Comparison of ENCODE assay signal across 8 mouse cellular contexts in genomic region chr7:45405091-45406075, GRCm38 (mm10). TPM values are rescaled to one million over a fixed set of nuclear protein-coding genes. Genes with fewer than 3 reads are reported as not detected.
A peak's percentile ranks its signal among the peaks of the same experiment; 100 is the strongest.
DNase-seq lines count a peak whose midpoint lies in the region; ATAC-seq and TF ChIP-seq lines count a peak whose summit lies in the region.

Kcna7 (plus strand) TSS chr7:45405653.

- H3K9ac ChIP-seq in MEL (ENCODE audit: control insufficient read depth, low read depth, low read length, poor library complexity, severe bottlenecking): peak within 1 kb of the TSS; percentile 57
- 0 out of 2 replicates have a peak within 1 kb of the TSS, but pooled peaks have one; percentile 7 for H3K9ac ChIP-seq in neural tube, embryonic 14.5 days (replicated peaks; ENCODE audit: low read depth, low read length)

- TF ChIP-seq EP300 in MEL (IDR thresholded peaks at IDR 0.05; ENCODE audit: low read depth in 1 of 2, low read length in 2 of 2): no peak

- H3K9me3 ChIP-seq in MEL (replicated peaks; ENCODE audit: insufficient read depth, low read length): no peaks in the 10 kb centered on the region
- H3K9me3 ChIP-seq in neural tube, embryonic 14.5 days (ENCODE audit: control insufficient read depth, low read length): no peaks in the 10 kb centered on the region

- H3K4me3 ChIP-seq in MEL (ENCODE audit: control insufficient read depth in 1 of 2, insufficient read depth in 1 of 2, low read depth in 2 of 2, low read length in 2 of 2): peak within 1 kb of the TSS; percentile 46 to 48
- peak within 1 kb of the TSS; percentile 42 for H3K4me3 ChIP-seq in cerebellum, adult 2 months (replicated peaks; ENCODE audit: insufficient read depth, low read depth, low read length)
- H3K4me3 ChIP-seq in layer of hippocampus, adult 2 months: peak within 1 kb of the TSS; percentile 50
- H3K4me3 ChIP-seq in lung, adult 2 months (replicated peaks; ENCODE audit: extremely low read depth, low read depth, low read length): peak within 1 kb of the TSS; percentile 16
- H3K4me3 ChIP-seq in neural tube, embryonic 14.5 days (ENCODE audit: low read depth, low read length): peak within 1 kb of the TSS; percentile 23

- TF ChIP-seq RAD21 in MEL (IDR thresholded peaks at IDR 0.05; ENCODE audit: low read depth, low read length): peak; percentile 54

- H3K27me3 ChIP-seq in MEL (ENCODE audit: control insufficient read depth in 1 of 2, insufficient read depth in 2 of 2, low read length in 2 of 2): no peaks in the 10 kb centered on the region; a peak in 1 of 4 replicates
- H3K27me3 ChIP-seq in cerebellum, adult 2 months (ENCODE audit: control insufficient read depth, insufficient read depth, low read length): peaks cover 6% of the 10 kb centered on the region; the same call in 1 of the 2 replicates
- H3K27me3 ChIP-seq in neural tube, embryonic 14.5 days (ENCODE audit: control insufficient read depth, insufficient read depth, low read length): peaks cover 44% of the 10 kb centered on the region

- peak within 1 kb of the TSS; percentile 12; the same call in 1 of the 2 replicates for H3K27ac ChIP-seq in MEL (ENCODE audit: control insufficient read depth, low read depth, low read length)
- H3K27ac ChIP-seq in cerebellum, adult 2 months (ENCODE audit: insufficient read depth, low read length): no peak within 1 kb of the TSS
- no peak within 1 kb of the TSS for H3K27ac ChIP-seq in layer of hippocampus, adult 2 months
- H3K27ac ChIP-seq in neural tube, embryonic 14.5 days (ENCODE audit: low read depth, low read length): no peak within 1 kb of the TSS

- ATAC-seq in hematopoietic stem cell, adult 5-6 weeks (replicated peaks in 1 of 2; ENCODE audit: insufficient read depth in 1 of 2, low FRiP score in 2 of 2, low TSS enrichment in 1 of 2, low read depth in 1 of 2, poor library complexity in 2 of 2, severe bottlenecking in 2 of 2): peak; percentile 54 to 57; a peak in 3 of 4 replicates
- no peak for ATAC-seq in neural tube, embryonic 14.5 days (ENCODE audit: low read depth)

- peak; percentile 75 for DNase-seq in MEL (ENCODE audit: low read depth, low spot score)
- peak; percentile 57 to 79 for DNase-seq in cerebellum, adult 2 months
- DNase-seq in forelimb bud, embryonic 11.5 days (ENCODE audit: low read depth, low spot score): peak; percentile 51
- peak; percentile 36 to 77 for DNase-seq in layer of hippocampus, adult 2 months (ENCODE audit: low spot score in 2 of 2)
- peak; percentile 85 for DNase-seq in lung, adult 2 months
- peak; percentile 39 to 76 for DNase-seq in thymus, postnatal 10 days (ENCODE audit: low spot score in 2 of 2)

- peaks cover 0 to 3% of the 10 kb centered on the region in 2 experiments; a peak in 1 of 4 replicates for H3K4me1 ChIP-seq in MEL (ENCODE audit: control insufficient read depth in 1 of 2, insufficient read depth in 2 of 2, low read length in 2 of 2)
- no peaks in the 10 kb centered on the region; the same call in 1 of the 2 replicates for H3K4me1 ChIP-seq in cerebellum, adult 2 months (ENCODE audit: control insufficient read depth, insufficient read depth, low read length)
- peaks cover 2% of the 10 kb centered on the region; the same call in 1 of the 2 replicates for H3K4me1 ChIP-seq in lung, adult 2 months (ENCODE audit: control insufficient read depth, insufficient read depth, low read length)
- no peaks in the 10 kb centered on the region for H3K4me1 ChIP-seq in neural tube, embryonic 14.5 days (ENCODE audit: control insufficient read depth, insufficient read depth, low read length)

- H3K4me2 ChIP-seq in neural tube, embryonic 14.5 days (ENCODE audit: low read depth, low read length): peak within 1 kb of the TSS; percentile 40

- no peaks in the 10 kb centered on the region for H3K36me3 ChIP-seq in MEL (ENCODE audit: control insufficient read depth in 1 of 2, insufficient read depth in 2 of 2, low read length in 2 of 2)
- no peaks in the 10 kb centered on the region for H3K36me3 ChIP-seq in neural tube, embryonic 14.5 days (ENCODE audit: control insufficient read depth, insufficient read depth, low read length)

- TF ChIP-seq CTCF in MEL (IDR thresholded peaks at IDR 0.05 in 2 of 3, conservative IDR thresholded peaks at IDR 0.05 in 1 of 3; ENCODE audit: control insufficient read depth in 1 of 3, insufficient read depth in 1 of 3, low read depth in 2 of 3, low read length in 3 of 3, poor library complexity in 1 of 3, severe bottlenecking in 1 of 3): peak; percentile 89 to 95 (median 91)
- peak; percentile 80 for TF ChIP-seq CTCF in cerebellum, adult 2 months (IDR thresholded peaks at IDR 0.05; ENCODE audit: borderline replicate concordance, insufficient read depth, low read depth, low read length)
- peak; percentile 95 for TF ChIP-seq CTCF in layer of hippocampus, adult 2 months (conservative IDR thresholded peaks at IDR 0.05)
- TF ChIP-seq CTCF in lung, adult 2 months (IDR thresholded peaks at IDR 0.05; ENCODE audit: insufficient read depth, low read length): peak; percentile 77

- H3K79me2 ChIP-seq in MEL (ENCODE audit: control insufficient read depth, insufficient read depth, low read length, poor library complexity): no peaks in the 10 kb centered on the region

- TF ChIP-seq POLR2A in MEL (IDR thresholded peaks at IDR 0.05; ENCODE audit: control insufficient read depth in 1 of 2, insufficient read depth in 1 of 2, low read depth in 1 of 2, low read length in 2 of 2, poor library complexity in 1 of 2): peak in 1 of 2 experiments; percentile 50; a peak in 1 of 4 replicates
- TF ChIP-seq POLR2A in cerebellum, adult 2 months (IDR thresholded peaks at IDR 0.05; ENCODE audit: borderline replicate concordance, insufficient read depth, low read length): no peak
- no peak for TF ChIP-seq POLR2A in lung, adult 2 months (IDR thresholded peaks at IDR 0.05; ENCODE audit: borderline replicate concordance, extremely low read depth, low read depth, low read length)

- 10% methylated on average over 28 of the region's 28 CpGs for WGBS in cerebellum, adult 2 months
- 8% methylated on average over 28 of the region's 28 CpGs for WGBS in lung, adult 2 months
- WGBS in neural tube, embryonic 14.5 days: 12% methylated on average over 28 of the region's 28 CpGs

TF ChIP-seq in MEL, 35 proteins besides CTCF, POLR2A, EP300 and RAD21:
- no peak for TF ChIP-seq POLR2AphosphoS5 (IDR thresholded peaks at IDR 0.05; ENCODE audit: borderline replicate concordance, low read depth, low read length)
- 0 out of 2 replicates have a peak, but pooled peaks have one; percentile 50 for TF ChIP-seq HCFC1 (IDR thresholded peaks at IDR 0.05; ENCODE audit: low read depth, low read length)
- no peak for TF ChIP-seq MYB (IDR thresholded peaks at IDR 0.05; ENCODE audit: low read depth, low read length)
- TF ChIP-seq USF2 (IDR thresholded peaks at IDR 0.05; ENCODE audit: borderline replicate concordance in 1 of 2, insufficient read depth in 1 of 2, low read depth in 1 of 2, low read length in 2 of 2): no peak
- 0 out of 2 replicates have a peak, but pooled peaks have one; percentile 10 for TF ChIP-seq NRF1 (IDR thresholded peaks at IDR 0.05; ENCODE audit: insufficient read depth, low read depth, low read length, poor library complexity, severe bottlenecking)
- peak; percentile 36; the same call in 1 of the 2 replicates for TF ChIP-seq SIN3A (IDR thresholded peaks at IDR 0.05; ENCODE audit: low read length)
- TF ChIP-seq SMC3 (IDR thresholded peaks at IDR 0.05; ENCODE audit: low read depth, low read length): peak; percentile 80
- TF ChIP-seq MAZ (IDR thresholded peaks at IDR 0.05; ENCODE audit: low read depth, low read length): peak; percentile 44; the same call in 1 of the 2 replicates
- 0 out of 2 replicates have a peak, but pooled peaks have one; percentile 26 for TF ChIP-seq MYC (IDR thresholded peaks at IDR 0.05; ENCODE audit: low read depth, low read length)
- TF ChIP-seq ZC3H11A (IDR thresholded peaks at IDR 0.05; ENCODE audit: low read depth, low read length): peak; percentile 38
- peak; percentile 45; the same call in 1 of the 2 replicates for TF ChIP-seq NELFE (IDR thresholded peaks at IDR 0.05; ENCODE audit: low read depth, low read length)
- 0 out of 2 replicates have a peak, but pooled peaks have one; percentile 36 for TF ChIP-seq ZMIZ1 (IDR thresholded peaks at IDR 0.05; ENCODE audit: low read depth, low read length)
- TF ChIP-seq JUND (IDR thresholded peaks at IDR 0.05; ENCODE audit: low read depth, low read length): no peak
- 0 out of 2 replicates have a peak, but pooled peaks have one; percentile 33 for TF ChIP-seq MXI1 (IDR thresholded peaks at IDR 0.05; ENCODE audit: low read depth, low read length)
- no peak for TF ChIP-seq KAT2A (conservative IDR thresholded peaks at IDR 0.05; ENCODE audit: low read depth, low read length)

RNA-seq across cellular contexts. Expression of gene Kcna7, which starts in this region (rescaled TPM):
- 0.07 TPM in 1 of 2 replicates, not detected in the other for total RNA-seq in MEL (2012; rRNA removed)
- under 1 TPM in 1 of 2 experiments, not detected in 1; 0.06 TPM for polyA plus RNA-seq in MEL (2012; ENCODE audit: insufficient read depth in 1 of 2, insufficient read length in 2 of 2, low read depth in 1 of 2, low replicate concordance in 2 of 2, missing spikeins in 1 of 2)
- not detected in 2 replicates for polyA plus RNA-seq in cerebellum, adult 2 months (2012; rRNA removed)
- total RNA-seq in hematopoietic stem cell, adult 5-6 weeks (2017): not detected in 2 replicates
- total RNA-seq in layer of hippocampus, adult 2 months (2021): not detected
- 0.23 and 2.3 TPM in 2 replicates for polyA plus RNA-seq in lung, adult 2 months (2012; rRNA removed)
- not detected in 2 replicates for polyA plus RNA-seq in neural tube, embryonic 14.5 days (2014; fragmentation: Nextera tagmentation; extraction: Ambion mirVana)

Comparison
In these comparisons a context has a peak if more than half of its experiments do, and no peak if none do; other contexts are left out.
1. Peak in DNase-seq, H3K4me3 ChIP-seq, H3K27ac ChIP-seq and H3K9ac ChIP-seq in MEL; RNA of the gene not detected or under 1 TPM.
2. Peak in DNase-seq and H3K4me3 ChIP-seq in cerebellum, adult 2 months; RNA of the gene not detected or under 1 TPM.
3. Peak in ATAC-seq in hematopoietic stem cell, adult 5-6 weeks; RNA of the gene not detected or under 1 TPM.
4. Peak in DNase-seq and H3K4me3 ChIP-seq in layer of hippocampus, adult 2 months; RNA of the gene not detected or under 1 TPM.